Mouse (Mus musculus): ENCODE data around the gene Fktn. TPM values are rescaled to one million over a fixed set of nuclear protein-coding genes. Genes with fewer than 3 reads are reported as not detected.
"Not testable (repeated sequence)": the region's sequence is repeated elsewhere in the genome, so short reads cannot be mapped to it uniquely, and the experiment has no call there.

Gene Fktn
- polyA plus RNA-seq, 1 experiment from 2014 or later, result 18.5 TPM

- not testable (repeated sequence) for H3K9me3 ChIP-seq (replicated peaks); H3K9ac ChIP-seq; H3K4me1 ChIP-seq; H3K27ac ChIP-seq; H3K4me3 ChIP-seq; H3K27me3 ChIP-seq; H3K4me2 ChIP-seq (replicated peaks); ATAC-seq (ENCODE audit: low FRiP score)
- peaks cover 36% of the 10 kb centered on the region for H3K36me3 ChIP-seq
- WGBS, result 84% methylated on average over 2 of the region's 2 CpGs
Observed at GRCm38 (mm10) chr4:53726100-53726499, 12.3 kb downstream of the Fktn start.

GRCm38 (mm10) chr4:53728121-53728520 is 14.3 kb downstream of the Fktn start:
- 97% methylated on average over 1 of the region's 1 CpGs for WGBS
- H3K9ac ChIP-seq, result no peak overlapping the region
- no peak overlapping the region for H3K4me2 ChIP-seq (replicated peaks)
- H3K27me3 ChIP-seq, result no peaks in the 10 kb centered on the region
- H3K4me1 ChIP-seq, result no peaks in the 10 kb centered on the region
- no peak for ATAC-seq (ENCODE audit: low FRiP score)
- H3K36me3 ChIP-seq, result peaks cover 32% of the 10 kb centered on the region
- H3K4me3 ChIP-seq, result no peak overlapping the region
- H3K27ac ChIP-seq, result no peak overlapping the region
- no peaks in the 10 kb centered on the region for H3K9me3 ChIP-seq (replicated peaks)

GRCm38 (mm10) chr4:53738956-53739616 is 25.3 kb downstream of the Fktn start:
- peaks cover 49% of the 10 kb centered on the region for H3K36me3 ChIP-seq
- H3K4me3 ChIP-seq, result no peak overlapping the region
- no peaks in the 10 kb centered on the region for H3K4me1 ChIP-seq
- no peaks in the 10 kb centered on the region for H3K27me3 ChIP-seq
- H3K4me2 ChIP-seq (replicated peaks), result no peak overlapping the region
- no peaks in the 10 kb centered on the region for H3K9me3 ChIP-seq (replicated peaks)
- whole genome bisulfite sequencing, result 47% methylated on average over 6 of the region's 6 CpGs
- peak; percentile 52; the same call in 1 of the 2 replicates for ATAC-seq (ENCODE audit: low FRiP score)
- no peak overlapping the region for H3K9ac ChIP-seq
- H3K27ac ChIP-seq, result no peak overlapping the region

- Histone ChIP-seq H3K27ac (no peak overlapping the region), H3K4me1 (no peaks in the 10 kb centered on the region), H3K4me3 (no peak overlapping the region), H3K9ac (no peak overlapping the region), H3K27me3 (no peaks in the 10 kb centered on the region), H3K4me2 (replicated peaks) (no peak overlapping the region), H3K36me3 (peaks cover 30% of the 10 kb centered on the region), H3K9me3 (replicated peaks) (no peaks in the 10 kb centered on the region)
- no peak for ATAC-seq (ENCODE audit: low FRiP score)
Observed at GRCm38 (mm10) chr4:53749831-53750230, 36.0 kb downstream of the Fktn start.

- Histone ChIP-seq H3K4me1 (no peaks in the 10 kb centered on the region), H3K4me2 (replicated peaks) (no peak overlapping the region), H3K27ac (no peak overlapping the region), H3K4me3 (no peak overlapping the region), H3K9me3 (replicated peaks) (no peaks in the 10 kb centered on the region), H3K27me3 (no peaks in the 10 kb centered on the region), H3K36me3 (peaks cover 35% of the 10 kb centered on the region), H3K9ac (no peak overlapping the region)
- 79% methylated on average over 16 of the region's 16 CpGs for WGBS
- ATAC-seq (ENCODE audit: low FRiP score), result no peak
Observed at GRCm38 (mm10) chr4:53750391-53751120, 36.8 kb downstream of the Fktn start.

GRCm38 (mm10) chr4:53757030-53757429 is 43.2 kb downstream of the Fktn start:
- no peak for ATAC-seq (ENCODE audit: low FRiP score)
- no peak overlapping the region for H3K9ac ChIP-seq
- H3K4me3 ChIP-seq, result no peak overlapping the region
- H3K27me3 ChIP-seq, result no peaks in the 10 kb centered on the region
- H3K9me3 ChIP-seq (replicated peaks), result no peaks in the 10 kb centered on the region
- no peaks in the 10 kb centered on the region for H3K4me1 ChIP-seq
- H3K4me2 ChIP-seq (replicated peaks), result no peak overlapping the region
- no peak overlapping the region for H3K27ac ChIP-seq
- peaks cover 25% of the 10 kb centered on the region for H3K36me3 ChIP-seq

GRCm38 (mm10) chr4:53758764-53759163 is 45.0 kb downstream of the Fktn start:
- H3K9me3 ChIP-seq (replicated peaks), result no peaks in the 10 kb centered on the region
- no peaks in the 10 kb centered on the region for H3K4me1 ChIP-seq
- H3K27ac ChIP-seq, result no peak overlapping the region
- H3K4me3 ChIP-seq, result no peak overlapping the region
- 94% methylated on average over 4 of the region's 4 CpGs for WGBS
- no peaks in the 10 kb centered on the region for H3K27me3 ChIP-seq
- peaks cover 34% of the 10 kb centered on the region for H3K36me3 ChIP-seq
- no peak for ATAC-seq (ENCODE audit: low FRiP score)
- H3K4me2 ChIP-seq (replicated peaks), result no peak overlapping the region
- H3K9ac ChIP-seq, result no peak overlapping the region

- Histone ChIP-seq H3K4me3 (no peak overlapping the region), H3K4me1 (no peaks in the 10 kb centered on the region), H3K36me3 (peaks cover 36% of the 10 kb centered on the region), H3K4me2 (replicated peaks) (no peak overlapping the region), H3K9me3 (replicated peaks) (no peaks in the 10 kb centered on the region), H3K27me3 (no peaks in the 10 kb centered on the region), H3K9ac (no peak overlapping the region), H3K27ac (no peak overlapping the region)
- 96% methylated on average over 3 of the region's 3 CpGs for WGBS
- ATAC-seq (ENCODE audit: low FRiP score), result no peak
Observed at GRCm38 (mm10) chr4:53759678-53760077, 45.9 kb downstream of the Fktn start.

- Histone ChIP-seq H3K4me3 (no peak overlapping the region), H3K27ac (no peak overlapping the region), H3K9me3 (replicated peaks) (no peaks in the 10 kb centered on the region), H3K27me3 (no peaks in the 10 kb centered on the region), H3K4me1 (no peaks in the 10 kb centered on the region), H3K4me2 (replicated peaks) (no peak overlapping the region), H3K36me3 (peaks cover 28% of the 10 kb centered on the region), H3K9ac (no peak overlapping the region)
- WGBS, result 59% methylated on average over 3 of the region's 3 CpGs
- no peak for ATAC-seq (ENCODE audit: low FRiP score)
Observed at GRCm38 (mm10) chr4:53762501-53762900, 48.7 kb downstream of the Fktn start.

- ATAC-seq (ENCODE audit: low FRiP score), result peak; percentile 32
- H3K4me1 ChIP-seq, result peaks cover 6% of the 10 kb centered on the region
- H3K27me3 ChIP-seq, result peaks cover 4% of the 10 kb centered on the region; the same call in 1 of the 2 replicates
- H3K4me3 ChIP-seq, result no peak overlapping the region
- H3K9me3 ChIP-seq (replicated peaks), result no peaks in the 10 kb centered on the region
- H3K36me3 ChIP-seq, result 0 out of 2 replicates have a peak, but pooled peaks cover 4% of the 10 kb centered on the region
- H3K4me2 ChIP-seq (replicated peaks), result no peak overlapping the region
- H3K9ac ChIP-seq, result no peak overlapping the region
- WGBS, result 27% methylated on average over 6 of the region's 6 CpGs
- no peak overlapping the region for H3K27ac ChIP-seq
Observed at GRCm38 (mm10) chr4:53770958-53771735, 57.3 kb downstream of the Fktn start.

GRCm38 (mm10) chr4:53772004-53772403 is 58.2 kb downstream of the Fktn start:
- 71% methylated on average over 5 of the region's 5 CpGs for WGBS
- H3K9me3 ChIP-seq (replicated peaks), result no peaks in the 10 kb centered on the region
- no peak overlapping the region for H3K4me2 ChIP-seq (replicated peaks)
- peaks cover 6% of the 10 kb centered on the region for H3K4me1 ChIP-seq
- H3K36me3 ChIP-seq, result 0 out of 2 replicates have a peak, but pooled peaks cover 4% of the 10 kb centered on the region
- H3K27ac ChIP-seq, result no peak overlapping the region
- ATAC-seq (ENCODE audit: low FRiP score), result no peak; the same call in 1 of the 2 replicates
- no peak overlapping the region for H3K9ac ChIP-seq
- peaks cover 13% of the 10 kb centered on the region for H3K27me3 ChIP-seq
- H3K4me3 ChIP-seq, result no peak overlapping the region

- H3K9me3 ChIP-seq (replicated peaks), result no peaks in the 10 kb centered on the region
- no peak overlapping the region for H3K4me2 ChIP-seq (replicated peaks)
- no peak overlapping the region for H3K9ac ChIP-seq
- peaks cover 6% of the 10 kb centered on the region for H3K4me1 ChIP-seq
- H3K36me3 ChIP-seq, result no peaks in the 10 kb centered on the region
- 66% methylated on average over 6 of the region's 6 CpGs for WGBS
- H3K4me3 ChIP-seq, result no peak overlapping the region
- no peak overlapping the region for H3K27ac ChIP-seq
- no peak for ATAC-seq (ENCODE audit: low FRiP score)
- peaks cover 32% of the 10 kb centered on the region for H3K27me3 ChIP-seq
Observed at GRCm38 (mm10) chr4:53773911-53774310, 60.1 kb downstream of the Fktn start.

Measured in hindbrain, embryonic 12.5 days (tissue).